Comparison of ENCODE assay signal across 21 mouse cellular contexts in the genomic region with DNA sequence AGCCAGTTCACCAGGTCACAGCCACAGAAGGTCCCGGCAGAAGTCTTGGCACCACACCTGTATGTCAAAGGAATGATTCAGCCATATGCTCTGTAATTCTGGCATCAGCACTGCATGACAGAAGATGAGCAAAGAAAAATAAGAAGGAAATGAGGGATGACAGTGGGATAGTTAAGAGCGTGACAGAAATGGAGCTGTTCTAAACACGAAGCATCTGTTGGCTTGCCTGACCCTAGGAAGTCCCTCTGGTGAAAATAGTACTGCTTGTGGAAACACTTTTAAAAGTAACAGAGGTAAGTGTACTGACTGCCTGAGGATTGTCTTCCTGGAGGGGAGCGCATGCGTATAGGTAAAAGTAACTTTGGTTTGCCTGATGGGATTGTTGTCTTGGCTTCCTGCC. TPM values are rescaled to one million over a fixed set of nuclear protein-coding genes. Genes with fewer than 3 reads are reported as not detected.
DNase-seq lines count a peak whose midpoint lies in the region; ATAC-seq and TF ChIP-seq lines count a peak whose summit lies in the region.
"Had no signal": no experiment of that assay in that cellular context is flagged by ENCODE, and none has a peak within 500 bp of the region (broad histone marks: within the 10 kb centered on the region; RNA-seq: fewer than 3 reads in every experiment).

No protein-coding gene starts in this region.

- no peaks in the 10 kb centered on the region for H3K36me3 ChIP-seq in lung, embryonic 14.5 days (ENCODE audit: insufficient read depth)
- H3K36me3 ChIP-seq in lung, postnatal 0 days (ENCODE audit: insufficient read depth, low read length), result no peaks in the 10 kb centered on the region
- H3K36me3 ChIP-seq: embryonic facial prominence, embryonic 13.5 days; embryonic facial prominence, embryonic 15.5 days; forebrain, embryonic 10.5 days; forebrain, embryonic 12.5 days had no signal

- no peak overlapping the region for H3K9ac ChIP-seq in lung, embryonic 14.5 days
- H3K9ac ChIP-seq in lung, postnatal 0 days (replicated peaks; ENCODE audit: low read depth), result no peak overlapping the region
- H3K9ac ChIP-seq: embryonic facial prominence, embryonic 13.5 days; embryonic facial prominence, embryonic 15.5 days; forebrain, embryonic 12.5 days had no signal

- peak; percentile 68 for DNase-seq in lung, embryonic 14.5 days
- DNase-seq in lung, postnatal 4 days, result no peak
- DNase-seq in lung, postnatal 0 days (ENCODE audit: low spot score), result peak; percentile 62
- no peak for DNase-seq in lung, postnatal 14 days
- DNase-seq: adrenal gland, adult 2 months; adrenal gland, postnatal 10 days; adrenal gland, postnatal 25 days; cerebellum, adult 11 months; cerebellum, adult 18-20 months; cerebellum, adult 8-10 months; cerebellum, adult 9-11 months; cerebellum, postnatal 14 days; cerebellum, postnatal 36 days; embryo, embryonic 11 days had no signal

- TF ChIP-seq EP300 in lung, postnatal 0 days (IDR thresholded peaks at IDR 0.05), result no peak

- no peaks in the 10 kb centered on the region for H3K9me3 ChIP-seq in lung, embryonic 14.5 days (ENCODE audit: low read depth, low read length)
- H3K9me3 ChIP-seq in lung, postnatal 0 days (ENCODE audit: low read length), result no peaks in the 10 kb centered on the region
- H3K9me3 ChIP-seq: embryonic facial prominence, embryonic 13.5 days; embryonic facial prominence, embryonic 15.5 days; forebrain, embryonic 10.5 days; forebrain, embryonic 12.5 days had no signal

- WGBS in lung, embryonic 14.5 days, result 53% methylated on average over 5 of the region's 5 CpGs
- 71% methylated on average over 5 of the region's 5 CpGs for WGBS in lung, postnatal 0 days

- TF ChIP-seq CTCF in lung, embryonic 14.5 days (IDR thresholded peaks at IDR 0.05; ENCODE audit: low read depth), result no peak
- no peak for TF ChIP-seq CTCF in lung, postnatal 0 days (IDR thresholded peaks at IDR 0.05)

- H3K27ac ChIP-seq in lung, embryonic 14.5 days (ENCODE audit: low read depth), result no peak overlapping the region
- no peak overlapping the region for H3K27ac ChIP-seq in lung, postnatal 0 days (ENCODE audit: low read length)
- H3K27ac ChIP-seq: embryonic facial prominence, embryonic 13.5 days; embryonic facial prominence, embryonic 15.5 days; forebrain, embryonic 10.5 days; forebrain, embryonic 12.5 days had no signal

- H3K4me2 ChIP-seq in lung, embryonic 14.5 days, result 0 out of 2 replicates have a peak overlapping the region, but pooled peaks have one; percentile 2
- no peak overlapping the region for H3K4me2 ChIP-seq in lung, postnatal 0 days (replicated peaks; ENCODE audit: low read depth, low read length)
- H3K4me2 ChIP-seq: embryonic facial prominence, embryonic 13.5 days; embryonic facial prominence, embryonic 15.5 days; forebrain, embryonic 12.5 days had no signal

- H3K27me3 ChIP-seq in lung, embryonic 14.5 days (ENCODE audit: insufficient read depth, low read length), result no peaks in the 10 kb centered on the region
- H3K27me3 ChIP-seq in lung, postnatal 0 days (replicated peaks; ENCODE audit: insufficient read depth, low read length), result no peaks in the 10 kb centered on the region
- H3K27me3 ChIP-seq: embryonic facial prominence, embryonic 13.5 days; embryonic facial prominence, embryonic 15.5 days; forebrain, embryonic 12.5 days had no signal

- peaks cover 3% of the 10 kb centered on the region; the same call in 1 of the 2 replicates for H3K4me1 ChIP-seq in lung, embryonic 14.5 days (ENCODE audit: insufficient read depth)
- no peaks in the 10 kb centered on the region for H3K4me1 ChIP-seq in lung, postnatal 0 days (ENCODE audit: insufficient read depth, low read depth, low read length)

- no peak overlapping the region for H3K4me3 ChIP-seq in lung, embryonic 14.5 days (ENCODE audit: low read depth, low read length)
- no peak overlapping the region for H3K4me3 ChIP-seq in lung, postnatal 0 days (ENCODE audit: low read depth, low read length)
- H3K4me3 ChIP-seq: embryonic facial prominence, embryonic 13.5 days; embryonic facial prominence, embryonic 15.5 days; erythroblast, embryonic 14.5 days; forebrain, embryonic 10.5 days; forebrain, embryonic 12.5 days had no signal

- peak; percentile 49; the same call in 1 of the 2 replicates for ATAC-seq in lung, embryonic 14.5 days (ENCODE audit: insufficient read depth)
- peak; percentile 46 for ATAC-seq in lung, postnatal 0 days
- ATAC-seq: forebrain, embryonic 14.5 days; forebrain, embryonic 16.5 days had no signal

RNA-seq across cellular contexts. Expression of a gene that starts 31.2 kb away (rescaled TPM):
- 20.9 and 23.8 TPM in 2 replicates for polyA plus RNA-seq in lung, embryonic 14.5 days (2014; fragmentation: Nextera tagmentation; extraction: Ambion mirVana)
- 38.9 and 39.3 TPM in 2 replicates for polyA plus RNA-seq in lung, postnatal 0 days (2015; fragmentation: Nextera tagmentation; extraction: Ambion mirVana)

RNA-seq across cellular contexts. Expression of a gene that starts 31.3 kb away (rescaled TPM):
- polyA plus RNA-seq in lung, embryonic 14.5 days (2014; fragmentation: Nextera tagmentation; extraction: Ambion mirVana), result 15.0 and 15.9 TPM in 2 replicates
- polyA plus RNA-seq in lung, postnatal 0 days (2015; fragmentation: Nextera tagmentation; extraction: Ambion mirVana), result 10.9 and 12.8 TPM in 2 replicates

RNA-seq across cellular contexts. Expression of a gene that starts 42.7 kb away (rescaled TPM):
- 6.2 and 6.9 TPM in 2 replicates for polyA plus RNA-seq in lung, embryonic 14.5 days (2014; fragmentation: Nextera tagmentation; extraction: Ambion mirVana)
- 6.3 and 8.1 TPM in 2 replicates for polyA plus RNA-seq in lung, postnatal 0 days (2015; fragmentation: Nextera tagmentation; extraction: Ambion mirVana)

Comparison
In these comparisons a context has a peak if more than half of its experiments do, and no peak if none do; other contexts are left out.
1. DNase-seq: peak in lung, embryonic 14.5 days (single experiment) and lung, postnatal 0 days (single experiment); none in lung, postnatal 4 days (0 of 2) and lung, postnatal 14 days (single experiment).